Mouse (Mus musculus) brain, adult 2 months (tissue): ENCODE results near the gene Fmod.

Source experiments
- DNase-seq: peaks from one replicate; pipeline ENCODE4 v3.0.0; 2011; ENCODE audit warnings: low read depth, low spot score

Gene Fmod

DNA sequence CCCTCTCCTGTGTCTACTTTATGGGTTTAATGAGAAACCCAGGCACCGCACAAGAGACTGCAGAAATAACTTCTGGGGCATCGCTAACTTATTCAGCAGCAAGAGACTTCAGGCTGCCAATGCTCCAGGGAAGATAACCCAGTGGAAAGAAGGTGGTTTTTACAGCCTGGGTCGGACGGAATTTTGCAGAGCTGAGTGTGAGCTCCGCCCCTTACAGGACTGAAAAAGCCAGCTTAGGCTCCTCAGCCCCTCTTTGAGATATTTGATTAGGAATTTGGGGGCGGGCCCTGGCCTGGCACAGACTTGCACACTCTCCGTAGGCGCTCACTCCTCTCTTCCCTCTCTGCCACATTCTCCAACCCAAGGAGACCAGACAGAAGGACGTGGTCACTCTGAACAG lies at the start of gene Fmod:
Gene Fmod (plus strand): TSS at position 83 of the 400 bp plus-strand sequence.
- DNase-seq = no peak

DNA sequence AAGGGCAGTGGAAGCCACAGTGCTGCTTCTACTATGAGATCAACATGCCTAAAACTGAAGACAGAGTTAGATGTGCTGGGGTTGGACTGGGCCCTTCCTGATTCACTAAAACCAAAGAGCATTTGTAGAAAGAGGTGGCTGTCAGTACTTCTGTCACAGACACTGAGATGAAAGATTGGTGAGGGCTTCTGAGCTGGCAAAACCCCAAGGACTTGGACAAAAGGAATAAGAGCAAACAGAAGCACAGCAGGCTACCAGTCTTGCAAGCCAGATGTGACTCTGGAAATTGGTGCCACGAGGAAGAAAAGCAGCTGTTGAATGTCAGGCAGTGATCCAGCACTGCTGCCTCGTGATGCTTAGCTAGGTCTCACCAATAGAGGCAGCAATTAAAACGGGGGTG lies 48.2 kb upstream of the Fmod start:
- DNase-seq = peak; percentile 23

DNA sequence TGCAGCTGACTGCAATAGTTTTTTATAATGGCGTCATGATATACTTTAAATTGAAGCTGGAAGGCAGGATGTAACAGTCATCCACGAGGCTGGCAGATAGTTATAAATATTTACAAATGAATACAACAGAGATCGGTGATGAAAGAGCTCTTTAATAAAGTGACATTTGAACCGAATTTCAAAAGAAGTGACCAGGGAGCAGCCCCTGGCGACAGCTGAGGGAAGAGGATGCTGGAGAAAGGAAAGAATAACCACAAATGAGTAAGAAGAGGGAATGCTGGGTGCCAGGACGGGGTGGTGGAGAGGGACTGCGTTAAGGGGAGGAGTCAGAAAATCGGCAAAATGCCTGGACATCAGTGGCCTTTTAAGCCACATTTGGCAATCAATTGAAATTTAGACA lies 45.8 kb upstream of the Fmod start:
- DNase-seq = no peak

DNA sequence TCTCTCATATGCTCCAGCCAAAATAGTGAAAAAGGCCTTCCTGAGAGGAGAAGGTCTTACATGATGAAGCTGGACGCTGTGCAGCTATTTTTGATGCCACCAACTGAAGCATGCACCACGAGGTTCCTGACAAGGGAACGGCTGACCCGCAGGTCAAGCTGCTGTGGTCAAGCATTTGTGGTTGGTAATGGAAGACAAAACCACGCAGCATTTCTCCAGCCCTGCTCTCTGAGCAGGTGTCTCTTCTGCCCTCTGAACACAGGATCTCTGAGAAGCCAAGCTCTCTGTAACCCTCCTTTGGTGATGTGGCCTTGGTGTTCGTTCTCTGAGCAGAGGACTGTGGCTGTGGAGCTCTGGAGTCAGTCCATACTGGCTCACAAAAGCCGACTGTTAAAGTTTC lies 31.6 kb upstream of the Fmod start:
- no peak for DNase-seq

DNA sequence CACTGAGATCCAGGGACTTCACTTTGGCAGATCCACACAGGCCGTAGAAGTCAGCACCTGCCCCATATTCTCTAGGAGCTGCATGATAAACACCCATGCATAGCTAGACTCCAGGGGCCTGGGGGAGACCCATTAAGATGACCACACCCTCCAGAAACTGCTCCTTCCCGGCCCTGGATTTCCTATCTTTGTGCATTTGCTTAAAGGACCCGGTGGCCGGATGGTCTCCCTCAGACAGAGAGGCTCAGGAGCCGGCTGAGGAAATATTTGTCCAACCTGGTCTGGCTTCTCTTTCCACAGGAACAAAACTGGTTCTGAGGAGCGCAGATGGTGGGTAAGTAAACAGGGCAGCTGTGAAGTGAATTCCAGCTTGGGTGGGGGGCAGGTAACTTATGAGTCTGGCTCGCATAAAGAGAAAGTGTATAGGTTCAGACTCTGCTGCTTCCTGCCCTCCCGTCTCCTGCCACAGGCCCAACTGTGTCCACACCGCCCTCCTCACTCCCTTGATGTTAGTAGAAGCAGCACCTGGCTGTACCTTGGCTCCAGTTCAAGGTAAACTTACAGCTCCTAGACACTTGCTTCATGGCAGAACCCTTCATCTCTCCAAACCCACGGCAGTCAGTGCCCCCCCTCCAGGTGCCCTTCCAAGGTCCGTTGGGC lies 30.8 kb upstream of the Fmod start:
- no peak for DNase-seq

DNA sequence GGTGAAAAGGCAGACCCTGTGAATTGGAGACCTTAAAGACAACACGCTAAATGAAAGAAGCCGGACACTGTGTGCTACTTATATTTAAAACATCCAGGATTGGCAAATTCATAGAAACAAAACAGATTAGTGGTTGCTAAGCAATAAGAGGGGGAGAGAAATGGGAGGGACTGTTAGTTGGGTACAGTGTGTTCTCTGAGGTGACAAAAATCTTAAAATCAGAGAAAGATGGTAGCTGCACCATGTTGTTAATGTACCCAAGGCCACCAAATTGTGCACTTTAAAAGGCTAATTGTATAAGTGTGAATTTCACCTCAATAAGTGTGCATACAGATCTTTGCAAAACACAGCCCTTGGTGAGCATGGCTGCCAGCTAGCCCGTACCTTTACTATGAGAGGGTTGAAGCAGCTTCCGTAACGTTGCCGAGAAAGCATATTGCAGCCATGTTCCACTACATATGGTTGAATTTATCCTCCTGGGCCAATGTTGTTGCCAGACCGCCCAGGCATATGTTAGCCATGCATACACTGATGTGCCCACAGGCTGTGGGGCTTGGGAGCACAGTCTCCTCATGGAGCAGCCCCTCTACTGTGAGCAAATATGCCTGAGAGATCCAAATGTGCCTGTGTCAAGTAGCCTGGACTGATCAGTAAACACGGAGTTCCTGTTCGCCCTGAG lies 12.6 kb upstream of the Fmod start:
- DNase-seq = no peak

DNA sequence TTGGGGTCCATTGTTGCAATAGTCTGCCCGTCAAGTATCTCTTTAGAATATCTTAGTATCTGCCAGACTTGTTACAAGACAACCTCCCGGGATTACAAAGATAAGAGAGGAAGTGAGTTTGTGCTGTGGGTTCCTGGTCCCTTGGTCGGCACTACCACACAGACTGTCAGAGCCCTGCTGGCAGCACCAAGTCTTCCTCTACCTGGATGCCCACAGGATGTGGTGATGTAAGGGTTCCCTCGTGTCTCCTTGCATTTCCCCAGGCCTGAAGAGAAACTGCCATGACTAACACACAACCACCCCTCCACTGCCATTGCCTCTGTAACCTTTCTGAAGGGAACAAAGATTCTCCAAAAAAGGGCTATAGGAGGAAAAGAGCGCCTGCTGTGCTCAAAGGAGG lies 11.1 kb upstream of the Fmod start:
- DNase-seq = no peak

DNA sequence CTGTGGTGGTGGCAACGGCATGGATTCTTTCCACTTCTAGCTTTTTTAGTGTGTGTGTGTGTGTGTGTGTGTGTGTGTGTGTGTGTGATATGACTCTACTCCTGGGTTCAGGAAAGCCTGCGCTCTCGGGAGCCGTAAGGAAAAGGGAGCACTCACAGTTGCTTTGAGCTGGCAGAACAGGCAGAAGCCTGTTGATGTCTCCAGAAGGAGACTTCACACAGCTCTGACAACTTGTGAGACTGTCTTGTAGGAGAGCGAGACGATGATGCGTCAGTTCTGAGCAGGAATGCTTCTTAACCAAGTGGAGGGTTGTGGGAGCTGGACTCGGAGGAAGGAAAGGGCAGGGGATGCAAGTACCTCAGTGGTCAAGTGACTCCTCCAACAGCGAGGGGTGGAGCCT lies 10.3 kb upstream of the Fmod start:
- DNase-seq = peak; percentile 75

DNA sequence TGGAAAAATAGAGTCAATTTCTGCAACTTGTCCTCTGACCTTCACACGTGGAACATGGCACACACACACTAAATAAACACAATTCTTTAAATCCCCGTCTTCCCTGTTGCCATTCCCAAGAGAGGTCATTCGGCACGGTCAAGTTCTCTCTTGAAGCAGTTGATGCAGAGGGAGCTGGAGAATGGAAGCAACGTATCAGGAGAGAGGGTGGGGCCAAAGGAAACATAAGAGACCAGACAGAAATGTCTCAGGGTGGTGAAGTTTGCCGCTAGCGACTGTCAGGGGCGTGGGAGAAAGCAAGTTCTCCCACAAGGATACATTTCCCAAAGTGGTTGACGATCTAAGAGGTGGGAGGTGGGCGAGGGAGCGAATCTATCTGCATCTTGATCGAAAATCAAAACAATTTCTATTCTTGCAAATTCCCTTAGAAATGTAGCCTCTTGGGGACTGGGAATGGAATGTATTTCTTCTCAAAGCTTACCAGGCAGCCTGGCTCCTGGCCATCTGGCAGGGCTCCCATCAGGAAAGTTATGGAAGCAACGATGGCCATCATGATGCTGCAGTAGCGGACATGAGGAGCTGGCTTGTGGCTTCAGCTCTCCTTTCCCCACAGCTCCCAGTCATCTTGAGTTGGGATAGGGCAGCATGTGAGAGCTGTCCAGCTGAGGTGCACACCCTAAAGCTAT lies 8.8 kb upstream of the Fmod start:
- DNase-seq = peak; percentile 57

DNA sequence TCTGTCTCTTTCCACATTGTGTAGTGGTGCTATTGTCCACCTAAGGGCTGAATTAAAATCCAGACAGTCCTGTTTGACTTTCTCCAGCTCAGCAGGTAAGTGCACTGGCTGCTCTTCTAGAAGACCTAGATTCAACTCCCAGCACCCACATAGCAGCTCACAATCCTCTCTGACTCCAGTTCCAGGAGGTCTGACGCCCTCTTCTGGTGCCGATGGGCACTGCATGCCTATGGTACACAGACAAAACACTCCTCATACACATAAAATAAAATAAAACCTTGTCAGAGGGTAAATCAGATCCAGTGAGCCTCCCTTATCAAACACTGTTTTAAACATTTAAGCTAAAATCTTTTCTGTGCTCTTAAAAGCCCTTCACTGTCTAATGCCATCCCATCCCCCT lies 562 bp upstream of the Fmod start:
- no peak for DNase-seq

DNA sequence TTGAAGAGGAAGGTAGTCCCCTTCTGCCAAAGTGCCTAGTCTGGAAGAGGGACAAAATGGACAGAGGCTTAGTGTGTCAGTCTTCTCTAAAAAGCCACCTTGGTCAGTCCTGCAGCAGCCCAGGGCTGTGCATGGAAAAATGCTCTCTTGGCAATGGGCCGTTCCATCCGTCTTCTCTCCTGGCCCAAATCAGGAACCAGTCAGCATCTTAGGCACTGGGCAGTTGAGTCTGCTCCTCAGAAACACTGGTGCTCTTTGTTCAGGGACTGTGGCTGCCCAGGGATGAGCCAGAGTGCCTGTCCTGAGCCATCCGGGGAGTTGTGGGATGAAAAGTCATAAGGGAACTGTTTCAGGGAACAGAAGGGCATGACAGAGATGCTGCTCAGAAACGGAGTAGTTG lies 1.3 kb downstream of the Fmod start:
- no peak for DNase-seq

DNA sequence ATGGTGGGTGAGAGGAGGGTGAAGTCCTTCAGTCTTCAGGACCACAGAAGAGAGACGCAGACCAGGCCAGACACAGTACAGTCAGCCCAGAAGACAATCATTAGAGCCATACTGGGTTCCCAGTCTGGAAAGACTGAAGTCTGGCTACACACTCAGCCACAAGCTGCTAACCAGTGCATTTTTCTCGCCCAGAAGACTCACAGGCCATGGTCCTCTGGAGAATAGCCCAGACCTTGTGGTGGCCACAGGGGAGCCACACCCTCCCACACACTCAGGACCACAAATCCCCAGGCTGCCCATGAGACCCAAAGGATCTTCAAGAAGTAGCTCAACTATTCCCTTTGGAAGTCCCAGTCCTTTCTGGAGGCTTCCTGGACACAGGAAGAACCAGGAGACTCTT lies 2.3 kb downstream of the Fmod start:
- DNase-seq = no peak

DNA sequence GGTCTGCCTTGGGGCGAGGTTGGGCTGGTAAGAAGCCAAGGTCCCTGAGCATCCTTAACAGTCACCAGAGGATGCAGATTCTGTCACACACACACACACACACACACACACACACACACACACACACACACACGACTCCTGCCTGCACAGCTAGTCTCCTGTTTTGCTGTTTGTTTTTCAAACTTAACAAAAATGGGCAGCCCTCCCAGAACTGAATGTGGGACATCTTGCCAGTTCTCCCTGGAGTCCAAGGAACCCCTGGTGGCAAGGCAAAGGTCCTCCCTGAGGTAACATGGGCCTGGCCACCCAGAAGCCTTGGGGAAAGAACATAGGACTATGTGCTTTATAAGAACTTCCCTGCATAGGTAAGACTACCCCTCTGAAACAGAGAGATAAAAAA lies 4.8 kb downstream of the Fmod start:
- no peak for DNase-seq

DNA sequence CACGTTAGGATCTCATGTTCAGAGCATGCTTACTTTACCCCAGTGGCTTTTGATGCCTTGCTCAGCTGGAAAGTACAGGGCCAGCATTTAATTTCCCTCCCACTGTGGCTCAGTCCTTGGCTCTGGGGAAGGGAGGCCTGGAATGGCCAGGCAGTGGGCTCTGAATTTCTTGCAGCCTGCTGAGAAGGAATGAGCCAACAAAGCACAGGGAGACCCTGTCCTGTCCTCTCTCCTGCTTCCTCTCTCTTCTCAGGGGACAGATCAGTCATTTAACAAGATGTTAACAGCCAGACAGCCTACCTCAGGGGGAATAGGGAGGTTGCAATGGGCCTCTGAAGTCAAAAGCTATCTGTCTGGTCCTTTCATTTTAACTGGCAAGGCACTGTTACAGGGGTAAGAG lies 5.3 kb downstream of the Fmod start:
- no peak for DNase-seq

DNA sequence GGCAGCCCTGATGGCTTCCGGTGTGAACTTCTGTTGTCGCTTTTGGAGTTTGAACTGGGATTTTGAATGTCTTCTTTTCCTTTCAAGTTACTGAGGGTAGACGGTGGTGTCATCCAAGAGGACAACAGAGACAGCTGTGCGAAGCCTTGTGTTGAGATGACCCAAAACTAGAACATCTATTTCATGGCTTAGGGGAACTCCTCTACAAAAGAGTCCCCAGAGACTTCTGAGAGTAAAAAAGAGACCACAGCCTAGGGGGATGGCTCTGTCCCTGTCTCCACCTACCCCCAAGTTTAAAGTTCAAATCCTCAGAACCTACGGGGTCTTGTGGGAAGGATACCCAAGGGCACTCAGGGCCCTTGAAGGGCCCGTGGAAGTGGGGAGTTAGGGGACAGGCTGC lies 7.8 kb downstream of the Fmod start:
- DNase-seq = no peak

DNA sequence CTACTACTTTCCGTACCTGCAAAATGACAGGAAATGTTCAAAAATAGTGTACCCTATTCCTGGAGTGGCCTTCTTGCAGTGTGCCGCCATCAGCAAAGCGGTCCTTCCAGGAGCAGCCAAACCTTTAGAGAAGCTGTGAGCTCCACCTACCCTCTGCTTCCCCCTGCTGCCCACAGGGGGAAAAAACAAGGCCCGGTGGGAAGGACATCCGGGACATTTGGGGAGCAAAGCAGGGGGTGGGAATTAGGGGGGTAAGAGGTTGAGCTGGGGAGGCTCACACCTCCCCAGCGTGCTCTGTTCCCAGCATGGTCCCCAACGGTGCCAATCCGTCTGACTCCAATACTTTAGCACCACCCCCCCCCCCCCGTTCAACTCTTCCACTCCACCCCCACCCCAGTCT lies 8.9 kb downstream of the Fmod start:
- peak; percentile 91 for DNase-seq

DNA sequence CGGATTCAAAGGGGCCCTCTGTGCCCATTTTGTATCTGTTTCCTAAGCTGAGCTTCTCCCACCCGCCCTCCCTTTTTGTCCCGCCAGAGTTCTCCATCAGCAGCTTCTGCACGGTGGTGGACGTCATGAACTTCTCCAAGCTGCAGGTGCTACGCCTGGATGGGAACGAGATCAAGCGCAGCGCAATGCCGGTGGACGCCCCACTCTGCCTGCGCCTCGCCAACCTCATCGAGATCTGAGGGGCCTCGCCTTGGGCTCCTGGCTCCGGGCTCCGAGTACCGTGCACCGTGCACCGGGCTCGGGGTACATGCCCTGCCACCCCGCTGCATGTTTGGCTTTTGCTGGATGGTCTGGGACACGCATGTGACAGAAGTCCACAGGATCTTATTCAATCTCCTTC lies 9.3 kb downstream of the Fmod start:
- no peak for DNase-seq

DNA sequence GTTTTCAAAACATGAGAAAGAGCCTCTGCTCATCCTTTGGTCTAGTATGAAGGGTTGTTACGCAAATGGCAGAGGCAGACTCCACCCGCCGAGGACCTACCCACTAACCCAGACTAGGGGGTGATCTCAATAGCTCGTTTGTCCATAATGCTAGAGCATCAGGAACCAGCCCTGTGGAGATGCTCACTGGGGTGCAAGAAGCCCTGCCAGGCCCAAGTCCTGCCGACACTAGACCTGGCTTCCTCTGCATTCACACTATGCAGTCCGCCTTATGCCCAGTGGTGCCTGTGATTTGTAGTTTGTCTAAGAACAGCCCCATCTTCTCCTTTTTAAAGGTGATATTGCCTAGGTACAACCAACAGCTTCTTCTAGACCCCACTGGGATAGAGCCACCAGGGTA lies 10.4 kb downstream of the Fmod start:
- DNase-seq = no peak

DNA sequence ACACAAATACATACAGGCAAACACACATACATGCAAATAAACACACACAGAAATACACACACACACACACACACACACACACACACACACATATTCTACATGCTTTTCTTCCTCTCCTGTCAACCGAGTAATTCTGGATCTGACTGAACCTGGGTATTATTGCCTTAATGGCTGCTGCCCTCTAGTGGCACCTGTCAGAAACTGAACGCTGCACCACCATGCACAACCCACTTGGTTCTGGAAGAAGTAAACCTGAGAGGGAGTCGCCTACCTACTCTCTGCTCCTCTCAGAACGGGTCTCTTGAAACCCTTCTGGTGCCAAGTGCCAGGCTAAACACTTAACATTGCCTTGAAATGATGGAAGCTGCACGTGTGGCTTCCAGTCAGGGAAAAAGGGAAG lies 11.7 kb downstream of the Fmod start:
- peak; percentile 91 for DNase-seq

DNA sequence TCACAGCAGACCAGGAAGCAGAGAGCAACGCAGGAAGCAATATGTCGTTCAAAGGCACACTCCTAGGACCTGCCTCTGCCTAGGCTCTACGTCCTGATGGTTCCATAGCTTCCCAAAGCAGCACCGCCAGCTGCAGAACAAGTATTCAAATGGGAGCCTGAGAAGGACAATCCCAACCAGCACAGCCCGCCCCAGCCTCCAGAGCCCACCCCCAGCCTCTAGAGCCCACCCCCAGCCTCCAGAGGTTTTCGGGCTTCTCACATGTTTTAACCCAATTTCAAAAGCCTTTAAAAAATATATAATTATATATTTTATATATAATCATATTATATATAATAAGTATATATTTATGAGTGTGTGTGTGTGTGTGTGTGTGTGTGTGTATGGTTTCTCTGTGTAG lies 12.5 kb downstream of the Fmod start:
- no peak for DNase-seq

DNA sequence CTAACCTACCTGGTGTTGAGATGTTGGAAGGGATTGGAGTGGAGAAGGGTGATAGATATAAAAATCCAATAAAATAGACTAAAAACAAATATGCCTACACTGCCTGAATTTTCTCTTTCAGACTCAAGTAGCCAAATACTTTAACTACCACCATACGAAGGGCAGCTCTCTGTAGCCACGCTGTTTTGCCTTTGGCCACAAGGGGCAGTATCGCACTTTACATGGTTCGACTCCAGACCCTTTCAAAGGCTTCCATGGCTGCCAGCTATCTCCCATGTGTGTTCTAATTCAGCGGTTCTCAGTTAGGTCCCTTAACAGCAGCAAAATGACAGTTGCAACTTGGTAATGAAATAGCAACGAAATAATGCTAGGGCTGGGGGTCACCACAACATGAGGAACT lies 16.2 kb downstream of the Fmod start:
- peak; percentile 89 for DNase-seq

DNA sequence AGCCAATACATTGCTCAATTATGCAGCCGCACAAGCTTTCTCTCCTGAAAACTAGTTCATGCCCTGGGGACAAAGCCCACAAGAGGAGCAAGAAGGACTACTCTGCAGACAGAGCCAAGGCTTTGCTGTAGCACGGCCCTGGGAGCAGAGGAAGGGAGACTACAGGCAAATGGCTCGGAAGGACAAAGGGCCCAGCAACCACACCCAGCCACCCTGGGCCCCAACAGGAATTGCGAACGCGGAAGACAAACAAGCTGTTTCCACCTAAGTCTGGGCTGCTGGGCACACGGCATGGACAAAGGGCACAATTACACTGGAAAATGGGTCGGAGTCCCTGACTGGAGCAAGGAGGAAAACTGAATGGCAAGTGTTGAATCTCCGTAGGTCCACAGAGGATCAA lies 18.0 kb downstream of the Fmod start:
- no peak for DNase-seq

DNA sequence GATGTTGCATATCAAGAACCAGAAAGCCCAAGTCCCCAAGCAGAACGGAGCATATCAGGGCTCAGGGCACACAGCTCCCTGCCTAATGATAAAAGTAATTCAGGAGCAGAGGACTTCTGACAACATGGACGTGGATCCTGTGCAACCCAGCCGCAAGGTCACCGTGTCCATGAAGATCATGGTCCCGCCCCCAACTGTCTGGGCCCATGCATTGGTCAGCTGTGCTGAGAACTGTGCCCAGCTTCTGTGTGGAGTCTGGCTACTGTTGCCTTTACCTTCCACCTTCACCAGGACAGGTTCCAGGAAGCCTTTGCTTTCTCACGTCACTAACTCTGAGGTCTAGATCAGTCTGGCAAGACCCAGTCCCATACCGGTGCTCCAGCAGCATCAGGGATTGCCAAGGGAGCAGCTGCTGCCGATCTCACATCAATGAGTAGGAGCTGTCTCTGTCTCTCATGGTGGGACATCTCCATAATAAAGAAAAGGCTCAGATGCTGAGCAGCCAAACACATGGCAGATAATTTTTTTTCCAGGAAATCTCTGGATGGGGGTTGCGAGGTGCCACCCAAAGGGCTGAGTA lies 18.7 kb downstream of the Fmod start:
- no peak for DNase-seq
